Mouse (Mus musculus) left cerebral cortex, postnatal 36 days (tissue): ENCODE measurements around the gene Sptbn1. TPM values are rescaled to one million over a fixed set of nuclear protein-coding genes. Genes with fewer than 3 reads are reported as not detected.

Experiments used
- DNase-seq, 2 experiments: peaks; one replicate each; pipeline ENCODE4 v3.0.0; 2021 to 2022; ENCODE audit warnings: low spot score in 2 of 2, mixed read lengths in 1 of 2
- intact Hi-C: fragments of 180-260 bp; cut with DNase I; formaldehyde crosslinking; loops from one replicate; pipeline ENCODE4 v1.15.1; 2025
- total RNA-seq, 2 experiments: library from RNA; stranded (reverse); gene quantifications; 2 replicates each; pipeline ENCODE4 v1.2.3; 2021

Gene Sptbn1
- total RNA-seq, 2 experiments from 2014 or later = 587 to 631 TPM

- no peak for DNase-seq
- intact Hi-C loops = loop anchor here (5.0 kb wide), 1 partner anchor 46 kb away; no protein-coding TSS in a partner anchor
Measured at GRCm38 (mm10) chr11:30155887-30156286, 112.1 kb downstream of the Sptbn1 start.

- no peak for DNase-seq
- intact Hi-C loops = loop anchor here (5.0 kb wide), 1 partner anchor 47 kb away; no protein-coding TSS in a partner anchor
Measured at GRCm38 (mm10) chr11:30154980-30155379, 113.0 kb downstream of the Sptbn1 start.

GRCm38 (mm10) chr11:30148888-30149287 is 119.1 kb downstream of the Sptbn1 start:
- no peak for DNase-seq
- intact Hi-C loops = loop anchor here (5.0 kb wide), 2 partner anchors 118 to 508 kb away; partner anchors contain the start of gene Sptbn1

- intact Hi-C loops = loop anchor here (5.0 kb wide), 2 partner anchors 119 to 509 kb away; partner anchors contain the start of gene Sptbn1
- no peak for DNase-seq
Measured at GRCm38 (mm10) chr11:30148378-30148777, 119.6 kb downstream of the Sptbn1 start.

GRCm38 (mm10) chr11:30147882-30148281 is 120.1 kb downstream of the Sptbn1 start:
- intact Hi-C loops = loop anchor here (5.0 kb wide), 2 partner anchors 119 to 509 kb away; partner anchors contain the start of gene Sptbn1
- DNase-seq = no peak

GRCm38 (mm10) chr11:30143090-30143489 is 124.9 kb downstream of the Sptbn1 start:
- intact Hi-C loops = no loop called here

GRCm38 (mm10) chr11:30139165-30139826 is 128.7 kb downstream of the Sptbn1 start:
- no peak for DNase-seq
- intact Hi-C loops = no loop called here

More at GRCm38 (mm10) chr11:30143090-30143489, 124.9 kb downstream of the Sptbn1 start:
- no peak for DNase-seq

GRCm38 (mm10) chr11:30137081-30137480 is 130.9 kb downstream of the Sptbn1 start:
- intact Hi-C loops = no loop called here
- DNase-seq = no peak

- intact Hi-C loops = no loop called here
- no peak for DNase-seq
Measured at GRCm38 (mm10) chr11:30134058-30134457, 133.9 kb downstream of the Sptbn1 start.

GRCm38 (mm10) chr11:30132581-30132980 is 135.4 kb downstream of the Sptbn1 start:
- intact Hi-C loops = no loop called here

GRCm38 (mm10) chr11:30131640-30132039 is 136.3 kb downstream of the Sptbn1 start:
- intact Hi-C loops = no loop called here
- no peak for DNase-seq

More at GRCm38 (mm10) chr11:30132581-30132980, 135.4 kb downstream of the Sptbn1 start:
- DNase-seq = no peak

- intact Hi-C loops = no loop called here
- no peak for DNase-seq
Measured at GRCm38 (mm10) chr11:30129339-30129738, 138.6 kb downstream of the Sptbn1 start.

- intact Hi-C loops = no loop called here
- no peak for DNase-seq
Measured at GRCm38 (mm10) chr11:30126840-30127239, 141.1 kb downstream of the Sptbn1 start.

GRCm38 (mm10) chr11:30118038-30118437 is 149.9 kb downstream of the Sptbn1 start:
- intact Hi-C loops = no loop called here
- no peak for DNase-seq

- DNase-seq = no peak
- intact Hi-C loops = no loop called here
Measured at GRCm38 (mm10) chr11:30113631-30114030, 154.3 kb downstream of the Sptbn1 start.

- no peak for DNase-seq
- intact Hi-C loops = no loop called here
Measured at GRCm38 (mm10) chr11:30110634-30111033, 157.3 kb downstream of the Sptbn1 start.

- DNase-seq = no peak
- intact Hi-C loops = no loop called here
Measured at GRCm38 (mm10) chr11:30104177-30104576, 163.8 kb downstream of the Sptbn1 start.

GRCm38 (mm10) chr11:30102594-30102993 is 165.4 kb downstream of the Sptbn1 start:
- DNase-seq = peak; percentile 44 to 56
- intact Hi-C loops = no loop called here

GRCm38 (mm10) chr11:30101796-30102195 is 166.2 kb downstream of the Sptbn1 start:
- no peak for DNase-seq
- intact Hi-C loops = no loop called here

- DNase-seq = no peak
- intact Hi-C loops = no loop called here
Measured at GRCm38 (mm10) chr11:30101162-30101561, 166.8 kb downstream of the Sptbn1 start.

GRCm38 (mm10) chr11:30099916-30100315 is 168.1 kb downstream of the Sptbn1 start:
- no peak for DNase-seq
- intact Hi-C loops = loop anchor here (10.0 kb wide), 1 partner anchor 385 kb away; no protein-coding TSS in a partner anchor
